Mouse (Mus musculus): ENCODE data around the gene Atp6v1fnb. TPM values are rescaled to one million over a fixed set of nuclear protein-coding genes. Genes with fewer than 3 reads are reported as not detected.
A peak's percentile ranks its signal among the peaks of the same experiment; 100 is the strongest.

Gene Atp6v1fnb
- polyA plus RNA-seq, 1 experiment from 2014 or later, result 0.20 TPM

DNA sequence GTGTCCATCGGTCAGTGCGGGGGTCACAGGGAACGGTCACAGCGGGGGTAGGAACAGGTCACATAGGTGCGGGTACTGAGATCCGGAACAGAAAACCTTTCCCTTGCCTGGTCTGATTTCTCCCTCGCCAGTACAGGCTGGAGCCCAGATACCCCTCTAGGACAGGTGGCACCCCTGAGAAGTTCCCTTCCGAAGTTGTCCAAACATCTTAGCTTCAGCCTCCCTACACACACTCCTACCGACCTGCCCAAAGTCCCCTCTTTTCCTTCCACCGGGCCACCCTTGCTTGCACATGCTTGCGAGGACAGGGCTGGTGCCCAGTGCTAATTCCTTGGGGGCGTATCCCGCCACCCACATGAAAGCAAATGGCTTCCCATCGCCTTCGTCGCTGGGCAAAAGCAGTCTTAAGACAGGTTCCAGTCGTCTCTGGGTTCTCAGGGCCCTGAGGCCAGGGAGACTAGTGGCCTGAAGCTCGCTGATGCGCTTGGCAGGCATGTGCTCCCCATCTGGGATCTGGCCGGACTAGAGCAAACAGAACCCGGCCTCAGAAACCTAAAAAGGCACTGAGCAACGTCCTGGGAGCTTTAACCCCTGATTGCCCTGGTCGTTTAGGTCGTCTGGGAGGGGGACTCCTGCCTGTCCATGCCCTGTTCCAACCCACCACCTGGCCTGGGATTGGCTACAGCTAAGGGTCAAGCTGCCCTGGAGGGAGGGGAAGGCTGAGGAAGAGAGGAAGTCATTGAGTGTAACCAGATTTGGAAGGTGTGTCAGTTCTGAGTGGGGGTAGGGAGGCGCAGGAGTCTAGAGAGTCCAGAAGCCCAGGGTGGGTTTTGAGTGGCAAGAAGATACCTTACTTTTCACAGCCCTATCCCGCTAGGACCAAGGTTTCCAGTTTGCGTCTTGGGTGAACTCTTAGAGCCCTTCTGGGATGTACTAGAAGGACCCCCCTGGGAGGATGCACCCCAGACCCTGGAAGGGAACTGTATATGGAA lies 37.1 kb upstream of the Atp6v1fnb start:
- peak overlapping the region; percentile 44 for H3K4me3 ChIP-seq (ENCODE audit: low read depth, low read length)
- 0 out of 2 replicates have a peak, but pooled peaks have one; percentile 3 for ATAC-seq (ENCODE audit: low FRiP score)
- H3K36me3 ChIP-seq (ENCODE audit: control insufficient read depth, insufficient read depth, low read length), result no peaks in the 10 kb centered on the region
- DNase-seq (ENCODE audit: low spot score, missing footprints), result peak; percentile 95
- 1% methylated on average over 27 of the region's 27 CpGs for WGBS
- H3K9me3 ChIP-seq (ENCODE audit: control insufficient read depth, low read length), result no peaks in the 10 kb centered on the region
- peak overlapping the region; percentile 53; the same call in 1 of the 2 replicates for H3K9ac ChIP-seq (ENCODE audit: low read length)
- H3K27me3 ChIP-seq (ENCODE audit: control insufficient read depth, insufficient read depth, low read length), result peaks cover 34% of the 10 kb centered on the region
- H3K27ac ChIP-seq (ENCODE audit: low read depth, low read length), result no peak overlapping the region; the same call in 1 of the 2 replicates
- H3K4me1 ChIP-seq (ENCODE audit: control insufficient read depth, insufficient read depth, low read length), result peaks cover 34% of the 10 kb centered on the region
- peak overlapping the region; percentile 74 for H3K4me2 ChIP-seq

DNA sequence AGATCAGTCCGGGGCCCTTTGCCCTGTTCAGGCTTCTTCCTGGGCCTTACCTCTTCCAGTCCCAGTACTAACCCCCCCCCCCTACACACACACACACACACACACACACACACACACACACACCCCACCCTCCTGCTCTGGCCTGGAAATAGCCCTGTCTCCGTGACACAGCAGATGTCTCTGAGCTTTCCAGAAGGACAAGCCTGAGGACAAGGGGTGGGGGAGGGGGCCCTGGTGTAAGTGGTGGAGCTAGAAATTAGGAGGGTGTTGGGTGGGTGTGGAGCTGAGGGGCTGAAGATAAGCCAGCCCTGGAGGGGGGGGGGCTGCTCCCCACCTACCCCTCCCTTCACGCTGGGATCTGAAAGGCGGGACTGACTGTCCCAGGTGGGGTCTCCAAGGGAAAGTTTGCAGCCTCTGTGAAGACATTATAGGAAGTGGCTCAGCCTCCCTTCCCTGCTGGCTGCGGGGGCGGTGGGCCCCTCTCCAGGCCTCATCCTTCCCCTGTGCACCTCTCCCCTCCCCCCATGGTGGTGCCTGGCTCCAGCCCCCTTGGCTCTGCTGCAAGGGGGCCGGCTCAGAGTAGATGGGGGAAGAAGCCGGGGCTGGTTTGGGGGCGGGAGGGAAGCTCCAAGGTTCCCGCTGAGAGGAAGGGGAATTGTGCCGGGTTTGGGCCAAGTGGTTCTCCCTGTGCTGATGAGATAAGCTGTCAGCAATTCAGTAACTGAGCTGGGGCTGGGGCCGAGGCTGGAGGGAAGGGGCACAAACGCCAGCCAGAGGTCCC lies 36.1 kb upstream of the Atp6v1fnb start:
- H3K4me3 ChIP-seq (ENCODE audit: low read depth, low read length), result peak overlapping the region; percentile 11
- peaks cover 34% of the 10 kb centered on the region for H3K27me3 ChIP-seq (ENCODE audit: control insufficient read depth, insufficient read depth, low read length)
- ATAC-seq (ENCODE audit: low FRiP score) (peak; percentile 49), DNase-seq (ENCODE audit: low spot score, missing footprints) (peak; percentile 91)
- peak overlapping the region; percentile 36 for H3K4me2 ChIP-seq
- H3K9ac ChIP-seq (ENCODE audit: low read length), result peak overlapping the region; percentile 49
- H3K4me1 ChIP-seq (ENCODE audit: control insufficient read depth, insufficient read depth, low read length), result peaks cover 34% of the 10 kb centered on the region
- peak overlapping the region; percentile 40; the same call in 1 of the 2 replicates for H3K27ac ChIP-seq (ENCODE audit: low read depth, low read length)
- H3K9me3 ChIP-seq (ENCODE audit: control insufficient read depth, low read length), result no peaks in the 10 kb centered on the region
- H3K36me3 ChIP-seq (ENCODE audit: control insufficient read depth, insufficient read depth, low read length), result no peaks in the 10 kb centered on the region
- 3% methylated on average over 13 of the region's 13 CpGs for WGBS

DNA sequence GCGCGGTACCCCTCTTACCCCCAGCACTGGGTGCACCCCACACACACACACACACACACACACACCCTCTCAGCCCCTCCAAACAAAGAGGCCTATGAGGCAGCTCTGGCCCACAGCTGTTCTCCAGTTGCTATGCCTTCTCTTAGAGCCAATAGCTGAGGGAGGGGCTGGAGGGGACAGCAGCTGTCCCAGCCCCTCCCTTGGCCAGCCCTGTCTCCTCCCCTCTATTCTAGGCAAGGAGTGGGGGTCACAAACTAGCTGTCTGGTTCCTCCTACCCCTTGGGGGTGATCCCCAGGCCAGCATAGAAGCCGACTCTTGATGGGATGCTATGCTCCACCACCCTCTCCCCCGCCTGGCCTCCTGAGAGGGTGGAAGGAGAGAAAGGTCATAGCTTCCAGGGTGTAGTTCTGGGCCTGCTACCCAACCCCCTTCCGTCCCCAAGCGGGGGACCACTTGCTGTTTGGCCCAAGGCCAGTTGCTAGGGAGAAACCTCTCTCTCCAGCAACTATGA lies 35.2 kb upstream of the Atp6v1fnb start:
- ATAC-seq (ENCODE audit: low FRiP score), result peak; percentile 68
- Histone ChIP-seq H3K4me1 (ENCODE audit: control insufficient read depth, insufficient read depth, low read length) (peaks cover 34% of the 10 kb centered on the region), H3K27me3 (ENCODE audit: control insufficient read depth, insufficient read depth, low read length) (peaks cover 34% of the 10 kb centered on the region)

DNA sequence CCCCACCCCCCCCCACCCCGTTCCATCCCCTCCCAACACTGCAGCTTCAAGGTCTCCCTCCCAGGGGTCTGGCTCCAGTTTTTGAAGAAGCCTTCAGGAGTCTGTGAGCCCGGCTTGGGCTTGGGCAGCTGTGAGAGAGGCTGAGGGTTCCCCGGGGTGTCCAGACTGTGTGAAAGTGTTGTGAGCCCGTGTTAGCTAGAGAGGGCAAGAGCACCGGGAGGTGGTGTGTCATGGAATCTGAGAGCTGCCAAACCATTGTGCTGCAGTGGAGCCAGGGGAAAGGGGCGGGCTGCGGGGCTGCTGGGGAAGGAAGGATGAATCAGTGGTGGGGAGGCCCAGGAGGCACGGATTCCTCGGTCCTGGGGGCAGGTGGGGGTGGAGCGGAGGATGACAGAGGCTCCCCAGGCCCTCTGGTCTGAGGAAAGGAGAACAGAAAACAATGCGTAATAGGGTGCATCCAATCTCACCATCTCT lies 34.7 kb upstream of the Atp6v1fnb start:
- Histone ChIP-seq H3K36me3 (ENCODE audit: control insufficient read depth, insufficient read depth, low read length) (no peaks in the 10 kb centered on the region), H3K4me3 (ENCODE audit: low read depth, low read length) (no peak overlapping the region), H3K9ac (ENCODE audit: low read length) (peak overlapping the region; percentile 39; the same call in 1 of the 2 replicates), H3K27ac (ENCODE audit: low read depth, low read length) (peak overlapping the region; percentile 12; the same call in 1 of the 2 replicates), H3K4me1 (ENCODE audit: control insufficient read depth, insufficient read depth, low read length) (peaks cover 34% of the 10 kb centered on the region), H3K9me3 (ENCODE audit: control insufficient read depth, low read length) (no peaks in the 10 kb centered on the region), H3K27me3 (ENCODE audit: control insufficient read depth, insufficient read depth, low read length) (peaks cover 34% of the 10 kb centered on the region), H3K4me2 (peak overlapping the region; percentile 36)
- ATAC-seq (ENCODE audit: low FRiP score) (peak; percentile 35), DNase-seq (ENCODE audit: low spot score, missing footprints) (no peak)
- WGBS, result 7% methylated on average over 11 of the region's 11 CpGs

More for the DNA sequence above, 35.2 kb upstream of the Atp6v1fnb start:
- Histone ChIP-seq H3K4me3 (ENCODE audit: low read depth, low read length) (no peak overlapping the region), H3K9me3 (ENCODE audit: control insufficient read depth, low read length) (no peaks in the 10 kb centered on the region), H3K9ac (ENCODE audit: low read length) (peak overlapping the region; percentile 40; the same call in 1 of the 2 replicates), H3K4me2 (peak overlapping the region; percentile 36), H3K27ac (ENCODE audit: low read depth, low read length) (peak overlapping the region; percentile 40; the same call in 1 of the 2 replicates), H3K36me3 (ENCODE audit: control insufficient read depth, insufficient read depth, low read length) (no peaks in the 10 kb centered on the region)
- WGBS, result 11% methylated on average over 6 of the region's 6 CpGs
- peak; percentile 89 for DNase-seq (ENCODE audit: low spot score, missing footprints)

DNA sequence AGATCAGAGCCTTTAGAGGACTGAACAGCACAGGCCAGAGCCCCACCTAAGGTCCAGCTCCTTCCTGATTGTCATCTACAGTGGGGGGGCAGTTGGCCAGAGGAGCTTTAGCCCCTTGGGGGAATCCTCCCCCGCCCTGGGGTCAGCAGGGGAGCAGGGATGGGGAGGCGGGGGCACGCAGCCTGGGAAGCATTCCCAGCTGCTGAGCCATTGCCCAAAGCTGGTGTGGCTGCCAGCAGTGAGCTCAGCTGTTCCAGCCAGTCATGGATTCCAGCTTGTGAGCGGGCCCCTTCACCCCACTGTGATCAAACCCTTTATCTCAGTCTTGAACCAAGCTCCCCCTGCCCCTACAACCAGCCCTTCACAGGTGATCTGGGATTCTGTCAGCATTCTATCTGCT lies 32.0 kb upstream of the Atp6v1fnb start:
- H3K36me3 ChIP-seq (ENCODE audit: control insufficient read depth, insufficient read depth, low read length), result no peaks in the 10 kb centered on the region
- no peak overlapping the region for H3K27ac ChIP-seq (ENCODE audit: low read depth, low read length)
- H3K27me3 ChIP-seq (ENCODE audit: control insufficient read depth, insufficient read depth, low read length), result peaks cover 11% of the 10 kb centered on the region
- H3K9me3 ChIP-seq (ENCODE audit: control insufficient read depth, low read length), result no peaks in the 10 kb centered on the region
- WGBS, result 62% methylated on average over 4 of the region's 4 CpGs
- no peak for ATAC-seq (ENCODE audit: low FRiP score)
- H3K9ac ChIP-seq (ENCODE audit: low read length), result no peak overlapping the region
- H3K4me1 ChIP-seq (ENCODE audit: control insufficient read depth, insufficient read depth, low read length), result peaks cover 20% of the 10 kb centered on the region
- no peak for DNase-seq (ENCODE audit: low spot score, missing footprints)
- H3K4me2 ChIP-seq, result no peak overlapping the region
- H3K4me3 ChIP-seq (ENCODE audit: low read depth, low read length), result no peak overlapping the region

DNA sequence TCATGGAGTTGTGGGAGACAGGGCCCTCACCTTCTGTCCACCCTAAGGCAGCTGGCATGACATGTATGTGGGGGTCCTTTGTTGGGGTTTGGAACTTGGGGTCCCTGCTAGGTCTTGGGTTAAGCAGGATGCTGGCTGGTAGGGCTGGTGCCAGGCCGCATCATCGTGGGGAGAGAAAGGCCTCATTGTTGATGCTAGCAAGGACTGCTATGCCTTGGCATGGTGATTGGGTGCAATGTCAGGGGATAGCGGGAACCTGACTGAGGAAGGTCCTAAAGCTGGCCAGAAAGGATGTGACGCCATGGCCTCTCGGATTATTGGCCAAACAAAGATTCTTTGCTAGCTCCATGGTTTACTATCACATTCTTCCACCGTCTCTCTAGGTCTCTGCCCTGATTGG lies 31.4 kb upstream of the Atp6v1fnb start:
- Histone ChIP-seq H3K9me3 (ENCODE audit: control insufficient read depth, low read length) (no peaks in the 10 kb centered on the region), H3K27me3 (ENCODE audit: control insufficient read depth, insufficient read depth, low read length) (peaks cover 5% of the 10 kb centered on the region), H3K4me3 (ENCODE audit: low read depth, low read length) (no peak overlapping the region), H3K27ac (ENCODE audit: low read depth, low read length) (no peak overlapping the region), H3K4me2 (no peak overlapping the region), H3K4me1 (ENCODE audit: control insufficient read depth, insufficient read depth, low read length) (peaks cover 19% of the 10 kb centered on the region), H3K9ac (ENCODE audit: low read length) (no peak overlapping the region), H3K36me3 (ENCODE audit: control insufficient read depth, insufficient read depth, low read length) (no peaks in the 10 kb centered on the region)
- 89% methylated on average over 6 of the region's 6 CpGs for WGBS
- ATAC-seq (ENCODE audit: low FRiP score) (no peak), DNase-seq (ENCODE audit: low spot score, missing footprints) (no peak)

DNA sequence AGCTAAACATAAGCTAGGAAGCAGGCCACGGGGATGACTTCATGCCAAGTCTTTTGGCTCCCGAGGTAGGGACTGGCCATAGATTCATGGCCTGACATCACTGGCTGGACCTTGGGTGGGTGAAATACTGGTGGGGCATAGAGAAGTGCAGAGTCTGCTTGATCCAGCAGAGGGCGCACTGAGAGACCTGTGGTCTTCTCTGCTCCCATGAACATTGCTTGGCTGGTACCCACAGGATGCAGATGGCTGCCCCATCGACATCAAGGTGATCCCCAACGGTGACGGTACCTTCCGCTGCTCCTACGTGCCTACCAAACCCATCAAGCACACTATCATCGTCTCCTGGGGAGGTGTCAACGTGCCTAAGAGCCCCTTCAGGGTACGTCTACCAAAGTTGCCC lies 26.5 kb upstream of the Atp6v1fnb start:
- no peak overlapping the region for H3K27ac ChIP-seq (ENCODE audit: low read depth, low read length)
- ATAC-seq (ENCODE audit: low FRiP score), result no peak
- no peak overlapping the region for H3K9ac ChIP-seq (ENCODE audit: low read length)
- no peaks in the 10 kb centered on the region for H3K4me1 ChIP-seq (ENCODE audit: control insufficient read depth, insufficient read depth, low read length)
- no peaks in the 10 kb centered on the region for H3K36me3 ChIP-seq (ENCODE audit: control insufficient read depth, insufficient read depth, low read length)
- H3K27me3 ChIP-seq (ENCODE audit: control insufficient read depth, insufficient read depth, low read length), result no peaks in the 10 kb centered on the region
- 75% methylated on average over 11 of the region's 11 CpGs for WGBS
- no peak overlapping the region for H3K4me2 ChIP-seq
- H3K9me3 ChIP-seq (ENCODE audit: control insufficient read depth, low read length), result no peaks in the 10 kb centered on the region
- no peak for DNase-seq (ENCODE audit: low spot score, missing footprints)
- no peak overlapping the region for H3K4me3 ChIP-seq (ENCODE audit: low read depth, low read length)

DNA sequence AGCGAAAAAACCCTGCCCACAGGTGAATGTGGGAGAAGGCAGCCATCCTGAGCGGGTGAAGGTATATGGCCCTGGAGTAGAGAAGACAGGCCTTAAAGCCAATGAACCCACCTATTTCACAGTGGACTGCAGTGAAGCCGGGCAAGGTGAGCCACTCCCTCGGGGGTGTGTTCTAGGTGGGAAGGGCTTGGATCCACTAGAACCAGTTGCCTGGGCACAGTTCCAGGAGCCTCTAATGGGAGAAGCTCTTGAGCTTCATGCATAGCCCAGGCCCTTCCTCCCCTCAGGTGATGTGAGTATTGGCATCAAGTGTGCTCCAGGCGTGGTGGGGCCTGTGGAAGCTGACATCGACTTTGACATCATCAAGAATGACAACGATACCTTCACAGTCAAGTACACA lies 25.9 kb upstream of the Atp6v1fnb start:
- ATAC-seq (ENCODE audit: low FRiP score), result no peak
- WGBS, result 92% methylated on average over 7 of the region's 7 CpGs

More for the DNA sequence above, 25.9 kb upstream of the Atp6v1fnb start:
- H3K27ac ChIP-seq (ENCODE audit: low read depth, low read length), result no peak overlapping the region
- no peaks in the 10 kb centered on the region for H3K27me3 ChIP-seq (ENCODE audit: control insufficient read depth, insufficient read depth, low read length)
- no peak for DNase-seq (ENCODE audit: low spot score, missing footprints)
- H3K9me3 ChIP-seq (ENCODE audit: control insufficient read depth, low read length), result no peaks in the 10 kb centered on the region
- H3K4me1 ChIP-seq (ENCODE audit: control insufficient read depth, insufficient read depth, low read length), result no peaks in the 10 kb centered on the region
- H3K4me2 ChIP-seq, result no peak overlapping the region
- H3K9ac ChIP-seq (ENCODE audit: low read length), result no peak overlapping the region
- no peak overlapping the region for H3K4me3 ChIP-seq (ENCODE audit: low read depth, low read length)
- no peaks in the 10 kb centered on the region for H3K36me3 ChIP-seq (ENCODE audit: control insufficient read depth, insufficient read depth, low read length)

All from midbrain, embryonic 11.5 days (tissue).